In the genomic region with DNA sequence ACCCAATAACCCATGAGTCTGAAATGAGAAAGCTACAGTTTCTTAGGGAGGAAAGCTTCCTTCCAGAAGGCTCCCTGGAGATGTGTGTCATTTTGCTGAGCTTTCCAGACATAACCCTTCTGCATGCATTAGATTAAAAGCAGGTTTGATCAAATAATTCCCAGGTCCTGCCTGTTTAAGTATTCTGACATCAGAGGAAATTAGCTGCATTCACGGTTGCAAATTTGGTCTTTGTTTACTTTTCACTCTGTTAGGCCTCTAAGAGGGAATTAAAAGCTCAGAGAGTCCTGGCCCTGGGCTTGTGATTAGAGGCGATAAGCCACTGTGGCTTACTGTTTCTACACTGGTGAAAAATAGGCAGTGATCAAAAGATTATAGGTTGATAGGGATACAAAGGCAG, we compare ENCODE assay signal across 15 mouse cellular contexts. TPM values are rescaled to one million over a fixed set of nuclear protein-coding genes. Genes with fewer than 3 reads are reported as not detected.
DNase-seq lines count a peak whose midpoint lies in the region; ATAC-seq and TF ChIP-seq lines count a peak whose summit lies in the region.
"Had no signal": no experiment of that assay in that cellular context is flagged by ENCODE, and none has a peak within 500 bp of the region (broad histone marks: within the 10 kb centered on the region; RNA-seq: fewer than 3 reads in every experiment).

No protein-coding gene starts in this region.

- peaks cover 9% of the 10 kb centered on the region; the same call in 1 of the 2 replicates for H3K27me3 ChIP-seq in forebrain, embryonic 13.5 days
- no peaks in the 10 kb centered on the region for H3K27me3 ChIP-seq in midbrain, embryonic 11.5 days (ENCODE audit: control insufficient read depth, insufficient read depth, low read length)

- no peak overlapping the region for H3K4me3 ChIP-seq in layer of hippocampus, adult 2 months
- H3K4me3 ChIP-seq in forebrain, embryonic 13.5 days: no peak overlapping the region
- H3K4me3 ChIP-seq in midbrain, embryonic 11.5 days (ENCODE audit: low read depth, low read length): no peak overlapping the region

- TF ChIP-seq CTCF in layer of hippocampus, adult 2 months (conservative IDR thresholded peaks at IDR 0.05): no peak

- WGBS in forebrain, embryonic 13.5 days: 1% methylated on average over 2 of the region's 2 CpGs
- 9% methylated on average over 2 of the region's 2 CpGs for WGBS in midbrain, embryonic 11.5 days

- no peaks in the 10 kb centered on the region for H3K9me3 ChIP-seq in forebrain, embryonic 13.5 days (replicated peaks)
- H3K9me3 ChIP-seq in midbrain, embryonic 11.5 days (ENCODE audit: control insufficient read depth, low read length): no peaks in the 10 kb centered on the region
- H3K9me3 ChIP-seq: limb, embryonic 12.5 days had no signal

- H3K4me2 ChIP-seq in forebrain, embryonic 13.5 days: no peak overlapping the region
- no peak overlapping the region for H3K4me2 ChIP-seq in midbrain, embryonic 11.5 days

- peak overlapping the region; percentile 95; the same call in 1 of the 2 replicates for H3K27ac ChIP-seq in layer of hippocampus, adult 2 months
- H3K27ac ChIP-seq in forebrain, embryonic 13.5 days: no peak overlapping the region
- no peak overlapping the region for H3K27ac ChIP-seq in midbrain, embryonic 11.5 days (ENCODE audit: low read depth, low read length)
- H3K27ac ChIP-seq: limb, embryonic 12.5 days; macrophage had no signal

- peak; percentile 6; the same call in 1 of the 2 replicates for ATAC-seq in forebrain, embryonic 13.5 days
- peak; percentile 27; the same call in 1 of the 2 replicates for ATAC-seq in midbrain, embryonic 11.5 days (ENCODE audit: low FRiP score)
- ATAC-seq: liver, postnatal 0 days had no signal

- H3K9ac ChIP-seq in forebrain, embryonic 13.5 days: no peak overlapping the region
- no peak overlapping the region for H3K9ac ChIP-seq in midbrain, embryonic 11.5 days (ENCODE audit: low read length)
- H3K9ac ChIP-seq: limb, embryonic 12.5 days; liver, postnatal 0 days had no signal

- H3K4me1 ChIP-seq in forebrain, embryonic 13.5 days: peaks cover 14% of the 10 kb centered on the region
- H3K4me1 ChIP-seq in midbrain, embryonic 11.5 days (ENCODE audit: control insufficient read depth, insufficient read depth, low read length): peaks cover 16% of the 10 kb centered on the region; the same call in 1 of the 2 replicates

- no peak for DNase-seq in layer of hippocampus, adult 2 months (ENCODE audit: low spot score in 2 of 2)
- DNase-seq in layer of hippocampus, postnatal 14 days (ENCODE audit: low spot score in 2 of 2): no peak
- peak; percentile 90 for DNase-seq in midbrain, embryonic 11.5 days (ENCODE audit: low spot score, missing footprints)
- DNase-seq in retina, postnatal 1 day: peak; percentile 69
- DNase-seq in cerebellum, adult 11 months: no peak
- no peak for DNase-seq in ovary, postnatal 36 days (ENCODE audit: low spot score)
- no peak for DNase-seq in cerebellum, adult 9-10 months
- DNase-seq: cerebellum, adult 11-12 months; gastrocnemius, postnatal 36 days; liver, postnatal 0 days; thymus, postnatal 4 days had no signal

- no peaks in the 10 kb centered on the region for H3K36me3 ChIP-seq in forebrain, embryonic 13.5 days (ENCODE audit: poor library complexity, severe bottlenecking)
- H3K36me3 ChIP-seq in midbrain, embryonic 11.5 days (ENCODE audit: control insufficient read depth, insufficient read depth, low read length): no peaks in the 10 kb centered on the region
- H3K36me3 ChIP-seq: limb, embryonic 12.5 days had no signal

RNA-seq across cellular contexts. Expression of gene Thsd7a, which starts 1.2 kb away (rescaled TPM):
- 10 to 100 TPM; 42.9 to 43.3 TPM for total RNA-seq in layer of hippocampus, adult 2 months (2021)
- total RNA-seq in layer of hippocampus, postnatal 14 days (2021): 10 to 100 TPM; 37.0 to 41.1 TPM
- polyA plus RNA-seq in forebrain, embryonic 13.5 days (2015; fragmentation: Nextera tagmentation; extraction: Ambion mirVana): 13.4 and 15.5 TPM in 2 replicates
- polyA plus RNA-seq in midbrain, embryonic 11.5 days (2014; fragmentation: Nextera tagmentation; extraction: Ambion mirVana): 19.8 and 22.5 TPM in 2 replicates
- total RNA-seq: MEL had no signal
- polyA plus RNA-seq: macrophage had no signal

Comparison
In these comparisons a context has a peak if more than half of its experiments do, and no peak if none do; other contexts are left out.
1. DNase-seq: peak in midbrain, embryonic 11.5 days (single experiment) and retina, postnatal 1 day (single experiment); none in layer of hippocampus, adult 2 months (0 of 2), layer of hippocampus, postnatal 14 days (0 of 2), cerebellum, adult 11 months (single experiment), ovary, postnatal 36 days (single experiment) and cerebellum, adult 9-10 months (single experiment).